Mouse (Mus musculus) adrenal gland, adult (tissue): ENCODE results near the gene Cdk5r2.

Experiments used
- DNase-seq, 2 experiments: peaks; one replicate each; pipeline ENCODE4 v3.0.0; 2022 to 2023; ENCODE audit warnings: low spot score in 1 of 2; ENCODE audit not compliant: inconsistent age in 2 of 2

Cdk5r2 gene

DNA sequence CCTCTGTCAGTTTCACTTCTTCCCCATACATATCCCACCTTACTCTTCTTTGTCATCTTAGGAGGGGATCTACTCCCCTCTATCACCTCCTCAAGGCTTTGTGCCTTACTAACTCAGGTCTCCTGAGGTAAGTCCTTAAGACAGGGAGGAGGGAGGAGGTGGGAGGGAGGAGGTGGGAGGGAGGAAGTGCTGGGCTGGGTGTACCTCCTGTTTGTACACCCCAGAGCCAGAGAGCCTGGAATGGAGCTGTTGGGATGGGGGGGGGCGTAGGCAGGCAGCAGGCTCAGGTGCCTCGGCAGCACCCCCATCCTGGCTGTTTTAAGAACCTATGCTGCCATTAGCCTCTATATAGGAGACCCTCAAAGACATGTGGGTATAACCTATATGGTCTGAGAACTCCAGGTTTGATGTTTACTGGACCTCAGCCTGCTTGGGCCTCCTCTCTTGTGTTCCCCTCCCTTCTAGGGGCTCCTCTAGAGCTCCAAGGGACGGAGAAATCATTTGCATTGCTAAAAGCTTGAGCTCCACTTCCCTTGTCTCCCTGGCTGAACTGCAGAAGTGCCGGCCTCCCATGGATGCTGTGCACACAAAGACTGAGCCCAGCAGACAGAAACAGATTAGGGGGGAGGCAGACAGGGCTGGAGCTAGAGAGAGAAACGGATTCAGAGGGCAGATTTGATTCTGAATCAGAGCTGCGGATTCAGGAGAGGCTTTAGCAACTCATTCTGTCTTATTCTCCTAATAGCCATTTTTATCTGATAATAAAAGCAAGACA is 3.5 kb upstream of the Cdk5r2 start:
- no peak for DNase-seq

DNA sequence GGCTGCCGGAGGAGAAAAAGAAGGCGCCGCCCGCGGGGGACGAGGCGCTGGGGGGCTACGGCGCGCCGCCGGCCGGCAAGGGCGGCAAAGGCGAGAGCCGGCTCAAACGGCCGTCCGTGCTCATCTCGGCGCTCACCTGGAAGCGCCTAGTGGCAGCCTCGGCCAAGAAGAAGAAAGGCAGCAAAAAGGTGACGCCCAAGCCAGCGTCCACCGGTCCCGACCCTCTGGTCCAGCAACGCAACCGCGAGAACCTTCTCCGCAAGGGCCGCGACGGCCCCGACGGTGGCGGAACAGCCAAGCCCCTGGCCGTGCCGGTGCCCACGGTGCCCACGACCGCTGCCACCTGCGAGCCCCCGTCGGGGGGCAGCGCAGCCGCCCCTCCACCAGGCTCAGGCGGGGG is 422 bp downstream of the Cdk5r2 start:
- DNase-seq = no peak

DNA sequence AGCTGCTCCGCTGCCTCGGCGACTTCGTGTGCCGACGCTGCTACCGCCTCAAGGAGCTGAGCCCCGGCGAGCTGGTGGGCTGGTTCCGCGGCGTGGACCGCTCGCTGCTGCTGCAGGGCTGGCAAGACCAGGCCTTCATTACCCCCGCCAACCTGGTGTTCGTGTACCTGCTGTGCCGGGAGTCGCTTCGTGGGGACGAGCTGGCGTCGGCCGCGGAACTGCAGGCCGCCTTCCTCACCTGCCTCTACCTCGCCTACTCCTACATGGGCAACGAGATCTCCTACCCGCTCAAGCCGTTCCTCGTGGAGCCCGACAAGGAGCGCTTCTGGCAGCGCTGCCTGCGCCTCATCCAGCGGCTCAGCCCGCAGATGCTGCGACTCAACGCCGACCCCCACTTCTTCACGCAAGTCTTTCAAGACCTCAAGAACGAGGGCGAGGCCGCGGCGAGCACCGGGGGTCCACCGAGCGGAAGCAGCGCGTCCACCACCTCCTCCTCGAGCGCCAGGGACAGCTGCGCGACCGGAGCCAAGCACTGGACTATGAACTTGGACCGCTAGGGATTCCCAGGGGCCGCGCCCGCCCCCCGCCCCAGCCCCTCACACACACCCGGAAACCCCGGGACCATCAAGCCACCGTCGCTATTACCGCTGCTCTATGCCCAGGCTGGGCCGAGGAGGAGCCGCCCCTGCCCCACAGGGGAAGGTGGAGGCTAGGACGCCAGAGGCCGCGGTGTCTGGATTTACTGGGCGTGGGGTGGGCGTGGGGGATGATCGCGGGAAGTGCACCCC is 1.1 kb downstream of the Cdk5r2 start:
- DNase-seq = peak; percentile 22 to 52

DNA sequence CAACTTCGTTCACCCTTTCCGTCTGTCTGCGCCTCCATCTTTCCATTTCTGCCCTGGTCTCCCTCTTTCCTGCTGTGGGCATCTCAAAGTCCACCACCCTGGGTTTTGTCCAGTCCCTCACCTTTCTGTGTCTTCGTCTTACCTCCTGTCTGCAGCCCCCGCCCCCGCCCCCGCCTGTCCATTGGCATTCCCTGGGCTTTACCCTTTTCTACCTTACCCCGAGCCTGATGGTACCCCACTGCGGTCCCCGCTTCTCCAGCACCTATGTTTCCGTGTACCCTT is 1.6 kb downstream of the Cdk5r2 start:
- DNase-seq = no peak

DNA sequence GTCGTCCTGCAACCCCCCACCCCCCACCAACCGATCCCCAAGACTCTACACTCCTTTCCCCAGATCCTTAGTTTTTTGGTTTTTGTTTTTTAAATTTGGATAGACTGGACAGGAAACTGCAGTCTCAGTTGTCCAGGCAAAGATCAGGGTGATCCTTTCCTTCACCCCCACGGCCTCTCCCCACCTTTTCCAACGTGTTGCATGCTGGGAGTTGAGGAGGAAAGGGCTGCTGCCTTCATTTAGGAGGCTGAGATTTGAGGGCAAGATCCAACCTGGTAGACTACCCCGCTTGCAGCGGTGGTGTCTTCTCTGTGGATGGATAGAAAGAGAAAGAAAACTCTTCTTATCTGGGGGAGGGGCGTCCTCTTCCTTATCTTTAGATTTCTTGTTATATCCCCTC is 2.1 kb downstream of the Cdk5r2 start:
- DNase-seq = peak in 1 of 2 experiments; percentile 32

DNA sequence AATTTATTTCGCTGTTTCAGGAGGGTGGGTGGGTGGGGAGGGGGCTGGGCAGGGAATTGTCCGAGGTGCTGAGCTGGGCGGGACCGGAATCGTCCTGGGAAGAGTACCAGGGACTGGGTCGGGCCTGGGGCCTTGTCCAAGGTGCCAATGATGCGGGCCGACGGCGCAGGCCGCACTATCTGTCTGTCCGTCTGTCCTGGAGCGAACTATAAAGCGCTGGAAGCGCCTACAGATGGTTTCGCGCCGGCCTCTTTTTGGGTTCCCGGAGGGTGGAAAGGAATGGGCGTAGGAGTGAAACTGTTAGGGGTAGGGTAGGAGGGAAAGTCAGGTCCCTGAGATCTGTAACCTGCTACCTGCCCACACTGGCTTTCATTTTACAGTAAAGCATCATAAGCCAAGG is 2.5 kb downstream of the Cdk5r2 start:
- DNase-seq = peak; percentile 17 to 31

DNA sequence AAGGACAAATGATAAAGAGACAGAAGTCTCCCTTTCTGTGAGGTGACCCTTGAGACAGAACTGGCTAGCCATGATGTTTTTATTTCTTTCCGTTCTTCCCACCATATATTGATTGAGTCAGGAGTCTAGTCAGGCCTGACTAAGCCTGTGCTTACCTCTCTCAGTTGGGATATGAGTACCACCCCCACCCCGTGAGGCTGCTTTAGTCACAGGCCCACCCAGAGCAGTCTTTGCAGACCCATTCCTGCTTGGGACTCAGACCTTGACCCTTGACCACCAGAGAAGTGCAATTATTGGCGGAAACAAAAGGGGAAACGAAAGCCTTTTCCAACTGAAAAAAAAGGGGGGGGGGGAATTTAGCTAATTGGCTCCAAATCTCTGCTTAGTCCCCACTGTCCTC is 2.9 kb downstream of the Cdk5r2 start:
- peak in 1 of 2 experiments; percentile 25 for DNase-seq

DNA sequence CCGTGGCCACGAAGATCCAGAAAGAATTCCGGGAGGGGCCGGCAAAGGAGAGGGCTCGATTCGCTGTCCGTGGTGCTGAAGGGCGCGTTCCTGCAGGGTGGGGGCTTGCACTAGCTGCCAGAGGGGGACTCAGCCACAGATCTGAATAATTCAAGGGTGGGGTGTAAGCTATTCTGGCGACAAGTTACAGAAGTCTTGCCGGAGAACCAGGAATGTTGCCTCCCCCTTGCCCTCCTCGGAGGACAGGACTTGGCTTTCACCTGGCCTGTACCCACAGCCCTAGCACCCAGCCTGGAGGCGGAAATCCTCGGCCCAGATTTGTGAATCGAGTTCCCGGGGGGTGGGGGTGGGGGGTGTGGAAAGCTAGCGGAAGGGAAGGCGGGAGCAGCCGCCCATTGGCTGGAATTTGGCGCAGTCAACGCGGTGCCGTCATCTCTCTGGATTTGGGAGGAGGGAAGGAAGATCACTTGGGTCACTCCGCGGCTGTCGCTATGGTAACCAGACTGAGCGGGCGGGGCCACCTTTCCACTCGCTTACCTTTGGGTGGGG is 3.5 kb downstream of the Cdk5r2 start:
- DNase-seq = peak; percentile 79 to 89

DNA sequence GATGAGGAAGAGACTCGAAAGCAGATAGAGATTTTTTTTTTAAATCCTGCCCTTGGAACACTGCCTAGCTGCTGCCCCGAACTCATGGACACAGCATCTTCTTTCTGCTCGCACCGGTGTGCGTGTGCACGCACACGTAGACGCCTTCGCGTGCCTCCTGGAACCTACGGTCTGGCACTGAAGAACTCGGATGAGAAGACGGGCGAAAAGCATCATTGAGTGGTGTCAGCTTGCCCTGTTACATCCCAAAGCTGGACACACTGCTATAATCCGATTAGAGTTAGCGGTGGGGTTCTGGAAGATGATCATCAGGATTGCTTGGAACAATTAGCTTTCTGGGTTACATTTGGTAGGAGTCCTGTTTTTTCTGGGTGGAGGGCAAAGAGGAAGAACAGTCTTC is 4.1 kb downstream of the Cdk5r2 start:
- DNase-seq = peak in 1 of 2 experiments; percentile 25

DNA sequence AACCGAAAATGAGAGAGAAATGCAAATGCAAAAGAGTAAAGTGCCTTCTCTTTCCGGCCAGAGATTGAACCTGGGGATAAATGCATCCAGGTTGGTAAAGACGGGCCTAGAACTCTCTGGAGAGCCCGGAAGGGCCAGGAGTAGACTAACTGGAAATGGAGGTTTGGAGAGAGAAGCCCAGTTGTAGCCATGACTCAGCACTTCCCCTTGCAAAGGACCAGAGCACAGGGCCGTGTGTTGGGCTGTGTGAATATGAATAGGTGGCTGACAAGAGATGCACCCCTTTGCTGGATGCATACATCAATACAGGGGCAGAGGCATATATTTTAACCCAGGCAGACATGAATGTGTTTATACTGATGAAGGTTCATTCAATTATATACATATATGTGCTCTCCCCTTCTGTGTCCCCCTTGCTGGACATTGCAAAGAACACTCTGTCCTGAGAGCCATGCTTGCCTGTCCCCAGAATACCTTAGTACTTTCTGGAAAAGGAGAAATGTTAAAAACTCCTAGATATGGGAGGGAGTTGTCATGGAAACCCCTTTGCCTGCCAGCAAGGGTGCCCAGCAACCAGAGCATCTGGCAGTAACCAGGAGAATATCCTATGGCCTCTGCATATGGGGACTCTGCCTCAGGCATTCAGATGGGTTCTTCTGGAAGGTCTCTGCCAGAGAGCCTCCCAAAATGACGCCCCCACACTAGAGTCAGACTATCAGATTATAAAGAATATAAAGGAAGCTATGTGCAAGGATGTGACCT is 4.7 kb downstream of the Cdk5r2 start:
- DNase-seq = no peak

DNA sequence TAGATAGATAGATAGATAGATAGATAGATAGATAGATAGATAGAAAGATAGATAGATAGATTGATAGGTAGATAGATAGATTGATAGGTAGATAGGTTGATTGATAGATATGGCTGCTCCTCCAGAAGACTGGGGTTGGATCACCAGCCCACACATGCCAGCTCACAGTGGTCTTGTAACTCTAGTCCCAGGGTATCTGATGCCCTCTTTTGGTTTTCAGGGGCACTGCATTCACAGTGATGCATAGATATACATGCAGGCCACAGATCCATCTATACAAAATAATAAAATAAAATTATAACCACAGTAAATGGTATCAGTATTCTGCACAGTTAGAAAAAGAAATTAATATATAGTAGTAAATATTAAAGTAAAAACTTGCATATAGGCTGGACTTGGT is 7.0 kb downstream of the Cdk5r2 start:
- DNase-seq = no peak

DNA sequence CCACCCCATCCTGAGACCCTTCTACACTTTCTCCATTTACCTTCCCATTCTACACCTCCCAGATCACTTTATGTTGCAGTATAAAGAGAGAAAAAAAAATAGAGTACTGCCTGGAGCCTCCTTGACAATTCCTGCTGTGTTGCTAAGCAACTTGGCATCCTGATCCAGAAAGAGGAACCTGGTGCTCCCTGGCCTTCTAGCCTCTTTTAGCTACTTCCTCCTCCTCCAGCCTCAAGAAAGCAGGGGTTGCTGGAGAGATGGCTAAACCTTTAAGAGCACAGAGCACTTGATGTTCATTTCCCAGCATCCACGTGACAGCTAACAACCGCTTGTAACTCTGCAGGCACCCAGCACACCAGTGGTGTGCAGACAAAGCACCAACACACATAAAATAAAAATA is 17.5 kb downstream of the Cdk5r2 start:
- no peak for DNase-seq

DNA sequence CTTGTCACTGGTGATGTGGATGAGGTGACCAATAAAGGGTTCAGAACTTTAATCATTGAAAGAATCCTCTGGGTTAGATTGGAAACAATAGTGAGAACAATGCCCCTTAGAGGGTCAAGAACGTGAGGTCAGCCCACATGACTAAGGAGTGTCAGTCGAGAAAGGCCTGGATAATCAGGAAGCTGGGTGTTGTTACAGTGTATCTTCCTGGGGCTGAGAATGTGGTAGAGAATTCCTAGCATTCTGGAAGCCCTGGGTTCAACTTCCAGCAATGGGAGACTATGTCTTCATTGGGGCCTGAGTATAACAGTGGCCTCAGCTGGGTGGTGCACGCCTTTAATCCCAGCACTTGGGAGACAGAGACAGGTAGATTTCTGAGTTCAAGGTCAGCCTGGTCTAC is 22.5 kb downstream of the Cdk5r2 start:
- DNase-seq = no peak

DNA sequence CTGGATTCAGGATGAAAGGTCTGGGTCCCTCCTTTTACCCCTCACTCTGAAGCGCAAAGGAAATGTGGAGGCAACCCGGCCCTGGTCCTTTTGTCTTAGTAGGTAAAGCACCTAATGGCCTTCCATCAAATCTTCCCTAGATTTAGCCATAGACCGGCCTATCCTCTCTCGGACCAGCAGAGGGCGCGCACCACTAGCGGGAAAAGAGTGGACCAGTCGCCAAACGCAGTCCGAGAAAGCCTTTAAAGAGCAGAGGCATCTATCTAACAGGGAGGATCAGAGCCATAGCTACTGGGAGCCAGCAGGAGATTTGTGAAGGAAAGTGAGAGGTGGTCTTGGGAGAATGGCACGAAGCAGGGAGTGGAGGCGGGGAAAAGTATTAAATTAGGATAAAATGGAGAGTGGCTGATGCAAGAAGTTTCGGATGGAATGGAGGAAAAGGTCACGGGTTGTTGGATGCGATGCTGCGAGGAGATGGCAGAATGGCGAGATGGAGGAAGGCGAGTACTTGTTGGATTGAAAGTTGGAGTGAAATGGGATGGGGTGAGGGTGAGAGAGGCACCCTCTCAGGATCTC is 26.1 kb downstream of the Cdk5r2 start:
- DNase-seq = peak; percentile 57 to 87

DNA sequence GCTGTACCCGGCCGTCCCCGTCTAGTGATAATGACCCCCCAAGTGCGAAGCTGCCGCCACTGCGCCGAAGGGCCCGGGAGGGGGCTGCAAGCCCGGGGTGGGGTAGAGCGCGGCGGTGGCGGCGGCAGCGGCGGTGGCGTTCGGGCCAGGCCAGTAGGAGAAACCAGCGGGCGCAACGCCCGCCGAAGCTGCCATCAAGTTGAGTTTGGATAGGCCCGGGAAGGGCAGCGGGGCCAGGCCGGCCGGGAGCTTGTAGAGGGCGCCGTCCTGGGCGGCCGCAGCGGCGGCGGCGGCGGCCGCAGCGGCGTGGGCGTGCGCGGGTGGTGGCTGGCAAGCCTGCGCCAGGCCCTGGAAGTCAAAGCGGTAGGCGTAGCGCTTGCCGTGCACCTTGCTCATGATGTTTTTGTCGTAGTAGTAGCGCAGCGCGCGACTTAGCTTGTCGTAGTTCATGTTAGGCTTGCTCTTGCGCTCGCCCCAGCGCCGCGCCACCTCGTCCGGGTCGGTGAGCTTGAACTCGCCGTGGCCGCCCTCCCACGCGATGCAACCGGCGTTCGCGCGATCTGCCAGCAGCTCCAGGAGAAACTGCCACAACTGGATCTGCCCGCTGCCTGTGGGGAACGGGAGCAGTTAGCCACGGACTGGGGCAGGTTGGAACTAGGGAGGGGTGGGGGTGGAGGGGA is 27.5 kb downstream of the Cdk5r2 start:
- peak in 1 of 2 experiments; percentile 58 for DNase-seq

DNA sequence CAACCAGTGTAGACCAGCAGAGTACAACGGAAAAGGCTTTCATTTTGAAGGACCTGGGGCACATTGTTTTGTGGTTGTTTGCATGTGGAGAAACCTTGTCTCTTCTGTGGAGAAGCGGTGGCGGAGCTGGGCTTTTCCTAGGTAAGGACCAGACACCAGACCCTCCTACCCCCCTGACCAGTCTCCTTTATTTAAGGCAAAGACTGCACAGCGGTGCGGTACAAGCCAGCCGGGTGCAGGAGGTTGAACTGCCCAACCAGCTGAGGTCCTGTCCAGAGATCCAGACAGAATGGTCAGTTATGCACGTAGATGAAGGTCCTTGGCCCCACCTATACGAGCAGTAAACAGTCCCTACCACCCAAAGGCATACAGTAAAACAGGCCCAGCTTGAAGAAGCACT is 28.1 kb downstream of the Cdk5r2 start:
- no peak for DNase-seq

DNA sequence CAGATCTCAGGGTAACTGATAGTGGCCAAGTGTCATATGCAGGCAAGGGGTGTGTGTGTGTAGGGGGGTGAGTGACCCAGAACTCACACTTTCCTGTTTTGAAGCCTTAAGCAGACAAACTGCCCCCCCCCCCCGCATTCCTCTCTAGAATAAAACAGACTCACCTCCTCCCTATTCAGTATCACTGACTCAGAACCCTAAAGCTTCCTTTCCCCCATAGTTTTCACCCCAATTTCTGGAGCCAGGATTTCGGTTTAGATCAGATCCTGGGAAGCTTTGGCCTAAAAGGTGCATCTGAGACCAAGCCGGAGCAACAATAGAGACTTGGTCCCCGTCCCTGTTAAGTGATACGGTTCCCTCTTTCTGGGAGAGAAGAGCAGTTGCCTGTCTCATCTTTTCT is 28.7 kb downstream of the Cdk5r2 start:
- no peak for DNase-seq

DNA sequence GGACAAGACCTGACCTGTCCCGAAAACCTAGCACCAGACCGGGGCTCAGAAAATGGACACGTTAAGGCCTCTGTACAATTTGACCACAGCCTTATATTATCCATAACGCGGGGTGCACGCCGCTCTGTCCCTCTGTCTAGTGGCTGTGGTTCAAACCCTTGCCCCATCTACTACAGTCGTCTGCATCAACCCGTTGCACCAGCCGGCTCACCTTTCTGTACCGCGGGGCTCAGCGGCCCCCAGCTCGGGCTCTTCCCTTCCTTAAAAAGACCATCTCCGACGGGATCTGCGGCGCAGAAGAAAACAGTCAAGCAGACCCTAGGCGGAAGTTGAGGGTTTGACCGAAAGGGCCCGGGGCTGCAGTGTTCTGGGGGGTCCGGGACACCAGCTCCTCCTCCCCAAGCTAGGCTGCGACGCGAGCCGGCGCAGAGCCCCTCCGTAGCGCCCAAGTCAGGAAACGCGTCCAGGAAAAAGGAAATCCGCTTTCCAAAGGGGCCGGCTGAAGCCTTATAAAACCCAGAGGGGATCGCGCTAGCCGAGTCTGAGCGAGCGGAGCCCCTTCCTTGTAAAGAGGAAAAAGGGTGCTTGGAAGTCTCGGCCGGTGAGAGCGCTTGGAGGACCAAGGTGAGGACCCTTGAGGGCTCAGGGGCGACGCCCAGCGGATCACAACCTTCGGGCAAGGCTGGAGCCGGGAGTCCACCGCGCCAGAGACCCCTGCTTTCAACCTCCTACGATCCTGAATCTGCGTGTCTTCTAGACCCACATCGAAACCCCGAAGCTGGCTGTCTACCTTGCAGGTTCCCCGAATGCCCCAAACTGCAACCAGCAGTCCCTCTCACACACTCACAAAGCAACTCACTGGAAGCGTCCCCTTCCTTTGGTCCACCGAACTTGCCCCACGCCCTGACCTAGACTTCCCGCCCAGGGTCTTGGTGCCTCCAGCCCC is 29.7 kb downstream of the Cdk5r2 start:
- peak in 1 of 2 experiments; percentile 28 for DNase-seq

DNA sequence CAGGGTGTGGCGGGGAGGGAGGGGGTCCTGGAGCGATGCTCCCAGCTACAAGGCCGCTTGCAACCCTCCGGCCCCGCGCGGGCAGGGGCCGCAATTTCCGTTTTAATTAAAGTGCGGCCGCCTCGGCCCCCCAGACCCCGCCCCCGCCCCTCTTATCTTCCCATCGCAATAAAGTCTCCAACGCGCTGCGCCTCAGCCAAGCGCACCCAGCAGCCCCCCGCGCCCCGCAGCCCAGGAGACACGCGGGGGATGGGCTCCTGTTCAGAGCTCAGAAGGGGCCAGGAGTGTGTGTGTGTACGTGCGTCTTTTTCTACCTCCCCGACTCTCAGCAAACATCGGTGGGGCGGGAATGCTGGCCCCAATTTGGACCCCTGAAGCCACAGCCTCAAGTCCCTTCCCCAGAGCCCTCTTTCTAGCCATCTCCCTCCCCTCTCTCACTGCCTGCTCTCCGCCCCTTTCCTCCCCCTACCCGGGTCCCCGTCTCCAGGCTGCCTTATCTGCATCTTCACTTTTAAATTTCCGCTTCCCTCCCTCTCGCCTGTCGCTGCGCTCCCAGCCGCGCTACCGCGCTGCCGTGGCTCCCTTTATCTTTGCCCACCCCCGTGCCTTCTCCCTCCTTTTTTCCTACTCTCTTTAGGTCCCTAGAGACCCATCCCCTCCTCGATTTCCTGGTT is 30.8 kb downstream of the Cdk5r2 start, which contains the start of gene Fev:
Gene Fev (minus strand): TSS at position 51 of the 674 bp plus-strand sequence.
- DNase-seq = peak in 1 of 2 experiments; percentile 28
